Mouse (Mus musculus): ENCODE data around the gene Pknox1.

Pknox1 gene

DNA sequence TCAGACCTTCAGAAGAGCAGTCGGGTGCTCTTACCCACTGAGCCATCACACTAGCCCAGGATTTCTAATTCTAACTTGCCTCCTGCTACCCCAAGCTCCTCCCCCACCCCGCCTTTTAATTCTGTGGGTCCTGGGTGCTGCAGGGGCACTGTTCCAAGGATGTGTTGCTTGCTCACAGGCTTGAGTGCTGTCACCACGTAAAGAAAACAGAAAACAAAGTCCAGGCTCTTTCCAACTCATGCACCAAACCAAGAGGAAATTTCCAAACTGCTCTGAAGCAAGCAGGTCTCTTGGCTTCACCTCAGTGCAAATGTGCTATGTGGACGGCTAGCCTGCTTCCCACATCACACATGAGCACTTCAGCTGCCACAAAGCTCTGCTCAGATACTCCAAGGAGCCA is 90.8 kb downstream of the Pknox1 start:
- no peak for DNase-seq

GRCm38 (mm10) chr17:31656682-31657081 is 92.1 kb downstream of the Pknox1 start:
- DNase-seq: no peak

Measured in right cerebral cortex, postnatal 4 days (tissue).